Mouse (Mus musculus) ovary, postnatal 14 days (tissue): ENCODE measurements around the gene Sp2.
A peak's percentile ranks its signal among the peaks of the same experiment; 100 is the strongest.

ENCODE experiments used
- DNase-seq: peaks from one replicate; pipeline ENCODE4 v3.0.0; 2022; ENCODE audit warnings: low spot score

The Sp2 gene

DNA sequence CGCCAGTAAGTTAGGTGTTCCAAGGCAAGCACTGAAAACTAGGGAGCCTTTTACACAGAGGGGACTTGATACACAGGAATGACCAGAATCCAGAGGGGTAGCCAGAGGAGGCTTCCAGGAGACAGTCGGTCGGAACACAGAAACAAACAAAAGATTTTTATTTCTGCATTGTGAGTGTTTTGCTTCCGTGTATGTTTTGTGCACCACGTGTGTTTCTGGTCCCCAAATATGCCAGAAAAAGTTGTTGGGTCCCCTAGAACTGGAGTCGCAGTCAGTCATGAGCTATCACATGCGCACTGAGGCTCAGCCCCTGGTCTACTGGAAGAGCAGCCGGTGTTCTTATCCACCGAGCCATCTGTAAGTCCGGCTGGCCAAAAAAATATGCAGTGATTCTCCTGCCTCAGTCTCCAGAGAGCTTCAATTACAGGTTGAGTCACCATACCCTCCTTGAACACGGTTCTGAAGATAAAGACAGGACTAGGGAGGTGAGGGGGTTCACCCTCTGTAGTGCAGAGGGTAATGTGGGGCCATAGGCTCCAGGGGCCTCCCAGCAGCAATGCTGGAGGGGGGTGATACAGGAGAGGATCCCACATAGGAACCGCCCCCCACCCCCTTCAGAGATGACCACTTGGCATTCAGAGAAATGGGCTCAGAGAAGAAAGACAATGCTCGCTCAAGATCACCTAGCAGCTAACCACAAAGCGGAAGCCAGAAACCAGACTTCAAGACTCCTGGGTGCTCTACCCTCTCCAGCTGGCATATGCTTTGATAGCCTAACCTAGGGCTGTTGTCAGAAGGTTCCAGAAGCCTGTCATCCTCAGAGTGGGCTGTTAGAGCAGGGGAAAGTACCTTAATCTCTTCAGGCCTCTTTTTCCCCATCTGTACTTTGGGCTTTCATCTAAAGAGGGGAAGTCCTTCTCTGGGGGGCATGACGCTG, 13.3 kb upstream of the Sp2 start:
- no peak for DNase-seq

DNA sequence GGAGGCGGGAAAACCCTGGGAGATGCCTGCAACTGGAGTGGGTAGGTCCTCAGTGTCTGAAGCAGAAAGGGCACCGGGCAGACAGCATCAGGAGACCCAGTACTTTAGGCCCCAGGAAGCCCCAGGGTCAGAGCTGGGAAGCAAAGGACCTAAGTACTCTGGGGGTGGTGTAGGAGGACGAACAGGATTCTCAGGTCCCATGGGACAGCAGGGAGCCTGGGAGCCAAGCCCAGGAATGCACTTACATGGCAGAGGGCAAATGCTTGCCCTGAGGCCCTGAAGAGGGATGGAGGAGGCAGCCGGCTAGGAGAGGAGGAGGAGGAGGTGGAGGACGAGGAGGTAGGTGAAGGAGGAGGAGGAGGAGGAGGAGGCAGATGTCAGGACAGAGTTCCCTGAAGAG, 12.3 kb upstream of the Sp2 start:
- DNase-seq: no peak

DNA sequence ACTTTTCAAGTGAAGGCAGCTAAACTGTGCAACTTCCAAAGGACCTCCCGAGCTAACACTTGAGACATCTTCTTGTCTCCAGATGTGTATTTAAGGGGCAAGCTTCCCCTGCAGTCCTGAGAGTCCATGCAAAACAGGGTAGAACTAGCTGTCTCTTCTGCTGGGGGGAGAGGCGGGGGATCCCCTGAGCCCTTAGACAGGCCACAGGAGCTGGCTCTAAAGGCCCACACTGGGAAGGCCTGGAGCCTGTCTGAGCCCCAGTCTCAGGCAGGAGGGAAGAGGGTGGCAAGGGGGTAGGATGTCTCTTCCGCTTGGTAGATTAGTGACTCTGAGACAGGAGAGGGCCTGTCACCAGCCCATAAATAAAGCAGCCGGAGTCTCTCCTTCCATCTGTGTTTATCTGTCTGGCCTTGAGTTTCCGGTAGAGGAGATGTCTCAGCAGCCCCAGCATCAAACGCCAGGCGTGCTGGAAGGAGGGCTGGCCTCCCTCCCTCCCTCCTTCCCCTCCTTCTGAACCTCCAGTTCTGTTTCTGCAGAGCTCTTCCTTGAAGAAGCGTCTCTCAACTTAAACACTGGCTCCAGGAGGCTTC, 10.1 kb upstream of the Sp2 start:
- DNase-seq: no peak

DNA sequence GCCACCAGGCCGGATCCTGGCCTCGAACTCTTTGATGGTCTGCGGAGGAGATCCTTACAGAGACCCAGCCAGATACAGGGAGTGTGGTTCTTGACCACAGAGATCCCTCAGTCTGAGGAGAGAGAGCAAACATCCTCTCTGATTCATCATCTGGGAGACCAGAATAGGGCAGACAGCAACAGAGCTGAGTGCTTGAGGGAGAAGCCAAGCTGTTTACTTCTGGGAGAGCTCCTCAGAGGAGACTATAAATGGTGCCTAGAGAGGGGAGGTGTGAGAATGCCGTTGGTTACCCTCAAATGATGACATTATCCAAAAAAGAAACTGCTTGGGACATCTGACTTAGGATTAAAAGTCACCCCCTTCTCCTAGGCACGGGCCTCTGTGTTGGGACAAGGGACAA, 8.7 kb upstream of the Sp2 start:
- DNase-seq: no peak

GRCm38 (mm10) chr11:96987873-96988655, 5.3 kb upstream of the Sp2 start:
- no peak for DNase-seq

DNA sequence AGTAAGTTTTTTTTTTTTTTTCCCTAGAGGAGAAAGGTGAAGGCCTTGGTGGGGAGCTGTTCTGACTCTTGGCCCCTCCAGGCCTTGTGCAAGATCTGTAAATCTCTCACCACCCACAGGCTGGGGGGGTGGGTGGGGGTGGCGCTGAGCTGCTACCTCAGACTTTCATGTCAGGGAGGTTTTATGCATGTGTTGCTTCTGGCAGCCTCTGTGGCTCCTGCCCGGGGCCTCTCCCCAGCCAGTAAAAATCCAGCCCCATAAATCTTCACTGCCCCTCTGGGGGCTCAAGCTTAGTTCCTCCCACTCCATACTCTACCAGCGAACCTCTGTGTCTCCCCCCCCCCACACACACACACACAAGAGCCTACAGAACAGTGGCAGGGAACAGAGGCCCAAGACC, 3.7 kb upstream of the Sp2 start:
- DNase-seq: no peak

- no peak for DNase-seq
Observed at GRCm38 (mm10) chr11:96984903-96985302, 2.1 kb upstream of the Sp2 start.

DNA sequence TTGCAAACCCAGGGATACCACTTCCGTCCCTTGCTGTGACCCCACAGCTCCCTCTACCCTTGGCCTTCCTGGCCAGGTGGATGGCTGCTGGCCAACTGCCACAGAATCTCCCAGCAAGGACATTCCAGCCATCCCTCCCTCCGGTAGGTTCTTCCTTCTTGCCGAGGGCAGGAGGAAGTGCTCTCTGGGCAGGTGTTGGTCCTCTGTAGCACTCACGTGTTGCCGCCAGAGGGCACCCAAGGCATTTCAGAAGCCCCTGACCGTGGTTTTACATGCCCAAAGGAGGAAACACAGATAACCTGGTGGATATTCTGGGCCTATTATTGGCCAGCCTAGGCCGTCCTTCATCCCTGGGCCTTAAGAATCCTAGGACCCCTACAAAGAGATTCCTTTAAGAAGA, 404 bp downstream of the Sp2 start:
- peak; percentile 72 for DNase-seq

DNA sequence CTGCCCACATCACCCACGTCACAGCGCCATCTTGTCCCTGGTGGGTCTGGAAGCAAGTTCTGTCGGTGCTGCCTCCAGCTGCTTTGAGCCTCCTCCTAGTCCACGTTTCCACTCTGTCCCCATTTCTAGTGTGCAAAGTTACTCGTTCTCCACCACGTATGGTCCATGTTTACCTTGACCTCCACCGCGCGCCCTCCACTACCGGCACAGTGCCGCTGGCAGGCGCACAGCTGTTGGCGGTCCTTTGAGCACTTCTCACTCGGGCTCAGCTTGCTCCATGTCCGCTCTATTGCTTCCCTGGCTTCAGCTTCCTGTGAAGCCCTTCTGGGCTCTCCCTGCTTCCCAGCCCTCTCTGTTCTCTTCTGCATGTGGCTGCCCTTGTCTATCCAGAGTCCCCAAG, 1.3 kb downstream of the Sp2 start:
- no peak for DNase-seq

DNA sequence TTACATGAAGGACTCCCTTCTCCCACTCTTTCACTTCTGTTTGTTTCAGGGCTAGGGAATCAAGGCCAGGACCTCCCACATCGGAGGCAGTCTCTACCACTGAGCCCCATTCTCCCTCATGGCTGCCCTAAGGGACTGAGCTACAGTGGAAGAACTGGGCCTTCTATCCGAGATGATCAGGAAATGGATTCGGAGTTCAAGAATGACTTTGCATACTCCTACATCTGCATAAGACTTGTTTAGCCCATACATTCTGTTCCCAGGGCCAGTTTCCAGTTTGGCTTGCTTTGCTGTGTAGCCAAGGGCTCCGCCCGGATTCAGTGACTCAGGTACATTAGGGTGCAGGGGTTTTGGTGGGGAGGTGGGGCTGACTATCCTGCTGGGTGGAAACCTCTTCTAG, 2.7 kb downstream of the Sp2 start:
- no peak for DNase-seq

DNA sequence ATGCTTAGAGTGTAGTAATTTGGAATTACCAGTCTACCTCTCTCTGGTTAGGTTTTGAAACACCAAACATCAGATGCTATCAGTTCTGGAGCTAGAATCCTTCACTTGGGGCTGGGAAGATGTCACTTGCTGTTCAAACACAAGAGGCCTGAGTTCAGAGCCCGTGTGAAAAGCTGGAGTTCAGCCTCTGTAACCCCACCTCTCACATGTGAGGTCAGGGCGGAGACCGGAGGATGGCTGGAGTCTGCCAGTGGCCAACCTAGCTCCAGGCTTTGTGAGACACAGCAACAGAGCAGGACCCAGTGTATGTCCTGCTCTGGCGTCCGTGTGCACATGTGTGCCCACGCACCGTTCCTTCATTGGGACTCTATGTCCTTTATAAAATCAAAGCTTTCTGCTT, 3.4 kb downstream of the Sp2 start:
- no peak for DNase-seq

DNA sequence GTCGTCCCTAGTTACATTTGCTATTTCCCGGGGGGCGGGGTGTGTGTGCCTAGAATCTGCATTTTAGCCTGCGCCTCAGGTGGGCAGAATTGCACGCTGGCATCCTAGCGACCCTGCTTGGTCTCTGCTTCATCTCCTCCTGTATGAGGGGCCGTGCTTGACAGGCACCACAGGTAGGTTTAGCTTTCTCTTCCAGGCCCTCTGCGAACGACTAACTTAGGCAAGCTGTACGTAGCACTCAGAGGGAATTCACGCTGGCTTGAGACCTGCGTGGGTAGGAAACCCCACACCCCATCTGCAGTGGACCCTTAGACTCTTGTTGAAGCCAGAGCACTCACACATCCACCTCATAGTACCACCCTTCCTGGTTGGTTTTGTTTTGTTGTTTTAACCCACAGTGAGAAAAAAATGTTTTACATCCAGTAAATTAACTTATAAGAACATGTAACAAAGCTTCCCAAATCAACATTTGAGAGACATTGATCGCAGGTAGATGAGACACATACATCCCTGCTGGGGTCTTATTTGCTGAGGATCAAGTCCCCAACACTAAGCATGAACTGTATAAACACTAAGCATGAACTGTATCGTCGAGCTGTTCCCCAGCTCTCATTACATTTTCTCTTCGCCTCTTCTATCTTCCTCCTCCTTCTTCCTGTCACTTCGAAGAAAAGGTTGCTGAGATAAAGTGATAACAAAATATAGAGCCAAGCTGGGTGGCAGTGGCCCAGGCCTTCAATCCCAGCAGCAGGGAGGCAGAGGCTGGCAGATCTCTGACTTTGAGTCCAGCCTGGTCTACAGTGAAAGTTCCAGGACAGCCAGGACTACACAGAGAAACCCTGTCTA, 4.1 kb downstream of the Sp2 start:
- DNase-seq: no peak

DNA sequence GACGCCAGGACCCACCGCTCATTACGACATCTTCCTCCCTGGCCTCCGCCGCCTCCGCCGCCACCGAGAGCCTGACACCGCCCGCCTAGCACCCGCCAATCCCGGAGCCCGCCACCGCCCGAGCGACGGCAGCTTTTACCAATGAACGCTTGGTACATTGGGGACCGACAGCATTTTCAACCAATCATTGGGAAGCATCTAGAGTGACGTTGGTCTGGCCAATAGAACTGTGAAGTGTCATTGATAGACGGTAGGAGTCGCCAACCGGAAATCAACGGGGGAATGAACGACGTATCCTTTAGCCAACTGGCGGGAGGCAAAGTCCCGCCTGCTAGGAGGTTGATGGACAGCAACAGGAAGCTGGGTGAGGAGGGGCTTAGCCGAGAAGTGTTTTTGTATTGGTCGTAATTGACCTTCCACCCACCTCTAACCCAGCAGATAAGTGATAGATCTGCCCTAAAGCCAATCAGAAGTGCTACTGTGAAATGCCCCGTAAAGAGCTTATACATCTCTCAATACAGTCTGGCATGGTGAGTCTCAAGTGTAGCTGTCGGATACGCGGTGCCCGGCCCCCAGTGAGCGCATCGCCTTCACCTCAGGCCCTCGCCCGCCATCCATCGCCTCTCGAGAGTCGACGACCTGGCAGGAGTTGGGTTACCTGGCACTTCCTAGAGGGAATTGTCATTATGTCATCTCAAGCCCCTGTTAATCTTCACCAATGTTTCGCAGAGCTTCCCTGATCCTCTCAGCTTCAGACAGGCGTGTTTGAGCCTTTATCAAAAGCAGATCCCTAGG, 5.0 kb downstream of the Sp2 start:
- peak; percentile 98 for DNase-seq

- no peak for DNase-seq
Observed at GRCm38 (mm10) chr11:96976911-96977591, 5.7 kb downstream of the Sp2 start.

DNA sequence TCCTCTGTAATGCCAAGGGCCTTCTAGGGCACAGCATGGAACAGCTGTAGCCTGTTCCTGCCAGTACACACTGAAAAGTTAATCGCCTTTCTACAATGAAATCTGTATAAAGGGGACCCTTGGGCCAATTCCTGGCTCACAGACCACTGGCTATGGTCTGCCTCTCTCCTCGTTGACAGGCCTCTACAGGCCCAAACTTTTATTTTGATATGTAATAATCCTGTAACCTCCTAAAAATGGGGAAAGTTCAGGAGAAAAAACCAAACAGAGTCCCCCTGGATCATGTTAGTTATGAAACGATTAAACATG, 6.4 kb downstream of the Sp2 start:
- no peak for DNase-seq

DNA sequence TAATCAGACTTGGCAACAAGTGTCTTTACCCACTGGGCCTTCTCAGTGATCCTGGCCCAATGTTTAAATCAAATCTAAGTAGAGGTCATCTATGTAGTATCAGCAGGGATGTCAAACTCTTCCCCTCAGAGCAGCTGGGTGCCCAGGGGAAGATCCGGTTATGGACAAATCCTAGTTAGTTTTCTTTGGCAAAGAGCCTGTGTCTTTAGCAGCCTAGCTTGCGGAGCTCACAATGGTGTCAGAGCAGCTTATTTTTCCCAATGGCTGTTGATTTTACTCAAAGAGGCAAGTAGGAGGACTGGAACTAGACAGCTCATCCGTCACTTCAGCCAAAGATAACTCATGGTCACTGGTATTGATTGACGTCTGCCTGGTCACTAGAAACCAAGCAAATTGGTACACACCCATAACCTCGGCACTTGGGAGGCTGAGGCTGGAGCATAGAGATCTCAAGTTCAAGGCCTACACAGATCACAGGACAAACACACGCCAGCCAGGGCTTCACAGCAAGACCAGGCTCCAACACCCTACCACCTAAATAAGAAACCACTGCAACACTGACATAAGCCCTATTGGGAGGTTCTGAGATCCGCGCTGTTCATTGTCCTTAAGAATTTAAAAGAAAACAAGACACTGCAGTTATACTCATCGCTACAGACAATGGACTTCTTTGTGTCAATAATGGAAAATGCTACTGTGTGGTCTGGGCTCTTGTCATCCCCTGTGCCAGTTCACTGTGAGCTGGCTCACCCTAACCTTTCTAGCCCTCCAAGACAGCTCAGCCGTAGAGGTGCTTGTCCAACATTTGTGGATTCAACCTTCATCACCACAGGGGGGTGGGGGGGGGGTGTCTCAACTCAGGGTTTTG, 7.0 kb downstream of the Sp2 start:
- DNase-seq: no peak

DNA sequence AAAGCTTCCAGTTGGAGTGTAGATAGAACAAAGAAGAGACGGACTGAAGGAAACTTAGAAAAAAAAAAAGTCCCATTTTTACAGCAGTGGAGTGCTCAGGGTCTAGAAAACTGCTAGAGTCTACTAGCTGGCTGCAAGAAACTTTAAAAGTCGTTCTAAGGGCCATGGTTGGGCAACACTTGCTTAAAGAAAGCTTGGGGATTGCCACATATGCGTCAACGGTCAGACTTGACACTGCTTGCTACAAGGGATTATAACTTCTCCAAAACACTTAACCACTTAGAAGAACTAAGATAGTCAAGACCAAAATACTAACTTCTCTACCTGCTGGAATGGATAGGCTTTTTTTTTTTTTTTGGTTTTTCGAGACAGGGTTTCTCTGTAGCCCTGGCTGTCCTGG, 7.9 kb downstream of the Sp2 start:
- no peak for DNase-seq

GRCm38 (mm10) chr11:96973426-96973964, 9.3 kb downstream of the Sp2 start:
- DNase-seq: no peak

DNA sequence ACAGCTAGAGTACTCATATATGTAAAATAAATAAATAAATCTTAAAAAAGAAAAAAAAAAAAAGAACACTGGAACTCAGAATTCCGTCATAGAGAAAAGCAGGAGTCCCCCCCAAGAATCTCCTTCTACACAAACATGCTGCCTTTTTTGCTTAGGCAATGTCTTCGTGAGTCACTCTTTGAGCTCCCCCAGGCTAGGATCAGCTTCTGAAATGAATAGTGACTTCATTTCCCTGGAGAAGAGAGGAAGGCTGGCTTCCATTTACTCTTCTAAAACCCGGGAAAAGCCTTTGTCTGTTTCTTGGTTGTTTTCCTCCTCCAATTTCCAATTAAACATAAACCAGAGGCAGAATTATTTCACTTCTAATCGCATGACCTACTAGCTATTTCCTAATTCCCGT, 9.9 kb downstream of the Sp2 start:
- no peak for DNase-seq

GRCm38 (mm10) chr11:96970341-96970740, 12.4 kb downstream of the Sp2 start:
- DNase-seq: no peak
